Mouse (Mus musculus): Measurements from ENCODE around the gene Treml4.

GRCm38 (mm10) chr17:48281739-48282085 lies 17.6 kb downstream of the Treml4 start:
- TF ChIP-seq POLR2A (IDR thresholded peaks at IDR 0.05; ENCODE audit: insufficient read depth, low read length) (no peak), CTCF (IDR thresholded peaks at IDR 0.05; ENCODE audit: low read depth, low read length) (no peak)

Data from ES-Bruce4 (cell line).